Mouse (Mus musculus): ENCODE measurements at regions not wholly inside any gene's neighbourhood (a gene's known extent, or its start where the extent isn't known, plus 50 kb on each side); places are given as distances from the start of the nearest gene placed in this dataset.

- TF ChIP-seq USF1 (IDR thresholded peaks at IDR 0.05; ENCODE audit: low read depth, low read length) (no peak), NELFE (IDR thresholded peaks at IDR 0.05; ENCODE audit: low read depth, low read length) (no peak), MEF2A (IDR thresholded peaks at IDR 0.05; ENCODE audit: borderline replicate concordance, low read depth, low read length) (no peak), RCOR1 (conservative IDR thresholded peaks at IDR 0.05; ENCODE audit: low read depth, low read length) (no peak), JUND (conservative IDR thresholded peaks at IDR 0.05; ENCODE audit: low read depth, low read length) (no peak), MAZ (IDR thresholded peaks at IDR 0.05; ENCODE audit: low read depth, low read length) (no peak), POLR2AphosphoS2 (IDR thresholded peaks at IDR 0.05; ENCODE audit: low read depth, low read length) (no peak), CHD2 (IDR thresholded peaks at IDR 0.05; ENCODE audit: low read length) (no peak), KAT2A (IDR thresholded peaks at IDR 0.05; ENCODE audit: insufficient replicate concordance, low read length) (no peak), SIN3A (IDR thresholded peaks at IDR 0.05; ENCODE audit: low read length) (no peak), EP300 (IDR thresholded peaks at IDR 0.05; ENCODE audit: low read length) (no peak), RAD21 (IDR thresholded peaks at IDR 0.05; ENCODE audit: low read depth, low read length) (no peak), ZNF384 (IDR thresholded peaks at IDR 0.05; ENCODE audit: low read depth, low read length) (no peak)
- no peak overlapping the region for H3K27ac ChIP-seq (ENCODE audit: insufficient read depth, low read depth)
- H3K4me1 ChIP-seq (ENCODE audit: control insufficient read depth in 1 of 2, insufficient read depth in 2 of 2) = no peaks in the 10 kb centered on the region
- H3K79me2 ChIP-seq (replicated peaks; ENCODE audit: control insufficient read depth, extremely low read depth, insufficient read depth, poor library complexity, severe bottlenecking) = no peaks in the 10 kb centered on the region
- dilution Hi-C loops (cut with MboI; ENCODE audit: extremely low pct_ligation_motif_present, extremely low pct_unique_long_range_greater_than_20kb, low sequenced_read_pairs) = no loop called here
- no peak overlapping the region for H3K9ac ChIP-seq (ENCODE audit: insufficient read depth, low read depth)
- no peak overlapping the region for H3K4me2 ChIP-seq (ENCODE audit: insufficient read depth, low read depth, poor library complexity, severe bottlenecking)
- no peak overlapping the region for H3K4me3 ChIP-seq (replicated peaks in 1 of 3; ENCODE audit: low read depth in 2 of 3, low read length in 2 of 3, poor library complexity in 1 of 3)
- DNase-seq (ENCODE audit: extremely low read depth) = no peak
- in situ Hi-C loops (cut with MboI; ENCODE audit: low pct_ligation_motif_present, low pct_unique_long_range_greater_than_20kb, low sequenced_read_pairs) = no loop called here
- no peaks in the 10 kb centered on the region for H3K36me3 ChIP-seq (replicated peaks in 1 of 2; ENCODE audit: control insufficient read depth in 1 of 2, insufficient read depth in 1 of 2, low read length in 1 of 2)
- H3K9me3 ChIP-seq (replicated peaks; ENCODE audit: low read length) = peaks cover 54% of the 10 kb centered on the region
- no peaks in the 10 kb centered on the region for H3K27me3 ChIP-seq (replicated peaks)
Measured at GRCm38 (mm10) chr7:95550099-95550498, 620.9 kb upstream of the Tenm4 start.

- H3K27ac ChIP-seq (ENCODE audit: insufficient read depth, low read depth) = no peak overlapping the region
- H3K4me1 ChIP-seq (ENCODE audit: control insufficient read depth in 1 of 2, insufficient read depth in 2 of 2) = no peaks in the 10 kb centered on the region
- H3K36me3 ChIP-seq (replicated peaks in 1 of 2; ENCODE audit: control insufficient read depth in 1 of 2, insufficient read depth in 1 of 2, low read length in 1 of 2) = no peaks in the 10 kb centered on the region
- peaks cover 53% of the 10 kb centered on the region for H3K9me3 ChIP-seq (replicated peaks; ENCODE audit: low read length)
- no peak overlapping the region for H3K4me3 ChIP-seq (replicated peaks in 1 of 3; ENCODE audit: low read depth in 2 of 3, low read length in 2 of 3, poor library complexity in 1 of 3)
- no peak for DNase-seq (ENCODE audit: extremely low read depth)
- TF ChIP-seq E2F4 (IDR thresholded peaks at IDR 0.05; ENCODE audit: insufficient replicate concordance, low read depth, low read length) = no peak
- no peak for TF ChIP-seq ZNF384 (IDR thresholded peaks at IDR 0.05; ENCODE audit: low read depth, low read length)
- no peak for TF ChIP-seq ZMIZ1 (IDR thresholded peaks at IDR 0.05; ENCODE audit: low read depth, low read length)
- TF ChIP-seq SMC3 (IDR thresholded peaks at IDR 0.05; ENCODE audit: low read depth, low read length) = no peak
- no peak for TF ChIP-seq BHLHE40 (IDR thresholded peaks at IDR 0.05; ENCODE audit: low read depth, low read length)
- TF ChIP-seq PAX5 (IDR thresholded peaks at IDR 0.05; ENCODE audit: low read length) = no peak
- TF ChIP-seq UBTF (IDR thresholded peaks at IDR 0.05; ENCODE audit: low read depth, low read length) = no peak
- no peak for TF ChIP-seq RAD21 (IDR thresholded peaks at IDR 0.05; ENCODE audit: low read depth, low read length)
- TF ChIP-seq MYC (IDR thresholded peaks at IDR 0.05; ENCODE audit: low read depth, low read length) = no peak
- no peak for TF ChIP-seq SIN3A (IDR thresholded peaks at IDR 0.05; ENCODE audit: low read length)
- TF ChIP-seq NRF1 (IDR thresholded peaks at IDR 0.05; ENCODE audit: low read depth, low read length) = no peak
- TF ChIP-seq ELF1 (IDR thresholded peaks at IDR 0.05; ENCODE audit: low read depth, low read length) = no peak
- H3K4me2 ChIP-seq (ENCODE audit: insufficient read depth, low read depth, poor library complexity, severe bottlenecking) = no peak overlapping the region
- no peaks in the 10 kb centered on the region for H3K27me3 ChIP-seq (replicated peaks)
- no peak overlapping the region for H3K9ac ChIP-seq (ENCODE audit: insufficient read depth, low read depth)
- in situ Hi-C loops (cut with MboI; ENCODE audit: low pct_ligation_motif_present, low pct_unique_long_range_greater_than_20kb, low sequenced_read_pairs) (no loop called here), dilution Hi-C loops (cut with MboI; ENCODE audit: extremely low pct_ligation_motif_present, extremely low pct_unique_long_range_greater_than_20kb, low sequenced_read_pairs) (no loop called here)
- H3K79me2 ChIP-seq (replicated peaks; ENCODE audit: control insufficient read depth, extremely low read depth, insufficient read depth, poor library complexity, severe bottlenecking) = no peaks in the 10 kb centered on the region
Measured at GRCm38 (mm10) chr7:95551798-95552387, 619.2 kb upstream of the Tenm4 start.
